Mouse (Mus musculus): ENCODE results near the gene Hoxc4. TPM values are rescaled to one million over a fixed set of nuclear protein-coding genes. Genes with fewer than 3 reads are reported as not detected.

Hoxc4 gene
- polyA plus RNA-seq, 1 experiment from 2014 or later, result not detected

DNA sequence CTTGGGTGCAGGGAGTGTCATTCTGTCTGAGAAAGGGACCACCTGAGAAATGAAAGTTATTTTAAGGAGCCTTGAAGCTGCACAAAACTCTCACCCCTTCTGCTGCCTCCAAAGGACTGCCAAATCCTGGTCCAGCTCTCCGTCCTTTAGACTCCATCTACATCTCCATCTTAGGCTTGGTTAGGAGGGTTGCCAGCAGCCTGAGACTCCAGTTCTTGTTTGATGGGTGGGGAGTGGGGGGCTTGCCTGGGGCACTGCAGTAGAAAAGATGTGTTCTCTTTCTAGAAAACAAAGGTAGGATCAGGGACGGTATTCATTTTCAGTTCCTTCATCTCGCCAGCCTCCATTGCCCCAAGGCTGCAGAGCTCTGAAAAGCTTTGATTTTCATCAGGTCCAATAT lies 21.3 kb upstream of the Hoxc4 start:
- no peak overlapping the region for H3K4me3 ChIP-seq (ENCODE audit: low read depth, low read length)

DNA sequence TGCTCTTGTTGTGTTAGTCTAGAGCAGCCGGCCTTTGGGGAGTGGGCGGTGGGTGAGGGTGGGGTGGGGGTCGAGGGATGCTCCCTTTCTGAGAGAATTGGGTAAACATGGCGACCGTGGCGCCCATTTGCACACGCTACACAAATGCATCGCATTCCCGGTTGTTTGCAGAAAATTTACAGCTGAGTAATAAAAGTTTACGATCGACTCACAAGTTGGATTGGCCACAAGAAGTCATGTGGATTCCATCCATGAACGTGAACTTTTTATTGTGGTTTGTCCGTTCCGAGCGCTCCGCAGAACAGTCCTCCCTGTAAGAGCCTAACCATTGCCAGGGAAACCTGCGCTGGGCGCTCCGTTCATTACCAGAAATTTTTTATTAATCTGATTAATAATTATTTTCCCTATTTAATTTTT lies 20.8 kb upstream of the Hoxc4 start, which contains the start of gene Hoxc6:
Hoxc6 (plus strand) TSS at position 319 of the 417 bp plus-strand sequence.
- H3K27me3 ChIP-seq (ENCODE audit: control insufficient read depth, insufficient read depth, low read depth, low read length), result peaks cover 85% of the 10 kb centered on the region
- ATAC-seq, result no peak
- 1% methylated on average over 19 of the region's 19 CpGs for WGBS
- peak within 1 kb of the TSS; percentile 55 for H3K4me2 ChIP-seq (ENCODE audit: low read length)
- H3K27ac ChIP-seq (ENCODE audit: low read length), result no peak within 1 kb of the TSS
- no peaks in the 10 kb centered on the region for H3K9me3 ChIP-seq (replicated peaks; ENCODE audit: control insufficient read depth, low read length, poor library complexity, severe bottlenecking)
- peak within 1 kb of the TSS; percentile 31 for H3K4me3 ChIP-seq (ENCODE audit: low read depth, low read length)
- no peaks in the 10 kb centered on the region for H3K36me3 ChIP-seq (ENCODE audit: control insufficient read depth, insufficient read depth, low read length)
- peaks cover 4% of the 10 kb centered on the region; the same call in 1 of the 2 replicates for H3K4me1 ChIP-seq (ENCODE audit: control insufficient read depth, insufficient read depth, low read length)
- H3K9ac ChIP-seq (ENCODE audit: low read depth, low read length), result no peak within 1 kb of the TSS

More for the DNA sequence above, 21.3 kb upstream of the Hoxc4 start:
- peaks cover 85% of the 10 kb centered on the region for H3K27me3 ChIP-seq (ENCODE audit: control insufficient read depth, insufficient read depth, low read depth, low read length)
- H3K9me3 ChIP-seq (replicated peaks; ENCODE audit: control insufficient read depth, low read length, poor library complexity, severe bottlenecking), result no peaks in the 10 kb centered on the region
- H3K36me3 ChIP-seq (ENCODE audit: control insufficient read depth, insufficient read depth, low read length), result no peaks in the 10 kb centered on the region
- H3K9ac ChIP-seq (ENCODE audit: low read depth, low read length), result no peak overlapping the region
- WGBS, result 2% methylated on average over 3 of the region's 3 CpGs
- H3K27ac ChIP-seq (ENCODE audit: low read length), result no peak overlapping the region
- no peak overlapping the region for H3K4me2 ChIP-seq (ENCODE audit: low read length)
- H3K4me1 ChIP-seq (ENCODE audit: control insufficient read depth, insufficient read depth, low read length), result peaks cover 4% of the 10 kb centered on the region; the same call in 1 of the 2 replicates
- no peak for ATAC-seq

DNA sequence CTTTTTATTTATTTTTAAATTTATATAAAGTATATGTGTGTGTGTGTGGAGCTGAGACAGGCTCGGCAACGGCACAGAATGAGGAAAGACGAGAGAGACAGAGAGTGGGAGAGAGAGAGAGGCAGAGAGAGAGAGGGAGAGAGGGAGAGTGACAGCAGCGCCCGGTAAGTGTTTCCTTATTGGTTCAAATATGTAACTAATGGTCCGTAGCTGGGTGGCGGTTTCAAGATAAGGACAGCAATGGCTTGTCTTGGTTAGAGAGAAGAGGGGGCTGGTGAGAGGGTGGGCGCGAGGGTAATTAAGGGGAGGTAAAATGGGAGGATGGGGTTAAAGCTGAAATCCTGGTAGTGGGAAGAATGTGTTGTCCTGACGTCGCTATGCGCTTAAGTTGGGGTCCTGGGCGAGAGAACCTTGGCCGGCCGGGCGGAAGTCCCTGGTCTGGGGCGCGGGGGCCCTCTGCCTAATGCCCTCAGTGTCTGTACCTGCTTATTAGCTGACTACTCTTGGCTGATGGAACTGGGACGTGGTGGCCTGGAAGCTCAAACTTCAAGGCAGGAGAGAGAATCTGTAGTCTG lies 20.0 kb upstream of the Hoxc4 start:
- ATAC-seq, result no peak
- no peaks in the 10 kb centered on the region for H3K9me3 ChIP-seq (replicated peaks; ENCODE audit: control insufficient read depth, low read length, poor library complexity, severe bottlenecking)

DNA sequence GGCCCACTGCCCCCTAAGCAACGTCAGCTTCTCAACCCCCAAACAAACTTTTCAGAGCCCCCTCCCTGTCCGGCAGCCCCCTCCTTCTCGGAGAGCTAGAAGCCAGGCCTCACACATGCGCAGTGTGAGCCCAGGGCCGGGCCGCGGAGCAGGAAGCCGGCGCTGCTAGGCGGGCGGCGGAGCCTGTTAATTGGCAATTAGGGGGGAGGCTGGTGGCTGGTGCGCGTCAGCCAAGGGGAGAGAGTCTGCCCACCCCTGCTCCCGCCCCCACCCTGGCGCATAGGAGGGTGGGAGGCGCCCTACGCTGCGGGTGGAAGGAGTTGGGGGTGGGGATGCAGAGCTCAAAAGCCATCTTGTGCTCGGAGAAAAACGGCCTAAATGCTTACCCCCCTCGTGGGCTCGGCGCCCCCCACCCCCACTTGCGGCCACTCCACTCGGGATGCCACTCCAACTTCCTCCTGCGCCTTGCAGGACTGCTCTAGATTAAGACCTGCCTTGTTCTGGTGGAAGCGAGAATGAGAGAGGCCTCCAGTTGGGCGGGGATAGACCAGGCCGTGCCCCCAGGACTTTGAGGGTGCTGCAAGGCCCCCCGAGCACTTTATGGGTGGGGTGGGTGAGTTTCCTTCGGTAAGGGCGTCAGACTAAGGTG lies 19.4 kb upstream of the Hoxc4 start:
- ATAC-seq, result no peak
- H3K4me2 ChIP-seq (ENCODE audit: low read length), result peak overlapping the region; percentile 55
- no peak overlapping the region for H3K27ac ChIP-seq (ENCODE audit: low read length)
- under 1% methylated on average over 33 of the region's 33 CpGs for WGBS
- peaks cover 91% of the 10 kb centered on the region for H3K27me3 ChIP-seq (ENCODE audit: control insufficient read depth, insufficient read depth, low read depth, low read length)
- H3K9me3 ChIP-seq (replicated peaks; ENCODE audit: control insufficient read depth, low read length, poor library complexity, severe bottlenecking), result no peaks in the 10 kb centered on the region
- no peaks in the 10 kb centered on the region for H3K36me3 ChIP-seq (ENCODE audit: control insufficient read depth, insufficient read depth, low read length)
- peaks cover 4% of the 10 kb centered on the region; the same call in 1 of the 2 replicates for H3K4me1 ChIP-seq (ENCODE audit: control insufficient read depth, insufficient read depth, low read length)
- H3K4me3 ChIP-seq (ENCODE audit: low read depth, low read length), result peak overlapping the region; percentile 31
- no peak overlapping the region for H3K9ac ChIP-seq (ENCODE audit: low read depth, low read length)

More for the DNA sequence above, 20.0 kb upstream of the Hoxc4 start:
- Histone ChIP-seq H3K9ac (ENCODE audit: low read depth, low read length) (no peak overlapping the region), H3K27ac (ENCODE audit: low read length) (no peak overlapping the region), H3K27me3 (ENCODE audit: control insufficient read depth, insufficient read depth, low read depth, low read length) (peaks cover 86% of the 10 kb centered on the region), H3K4me1 (ENCODE audit: control insufficient read depth, insufficient read depth, low read length) (peaks cover 4% of the 10 kb centered on the region; the same call in 1 of the 2 replicates), H3K4me3 (ENCODE audit: low read depth, low read length) (peak overlapping the region; percentile 31), H3K36me3 (ENCODE audit: control insufficient read depth, insufficient read depth, low read length) (no peaks in the 10 kb centered on the region), H3K4me2 (ENCODE audit: low read length) (peak overlapping the region; percentile 55; the same call in 1 of the 2 replicates)
- WGBS, result 0% methylated on average over 19 of the region's 19 CpGs

DNA sequence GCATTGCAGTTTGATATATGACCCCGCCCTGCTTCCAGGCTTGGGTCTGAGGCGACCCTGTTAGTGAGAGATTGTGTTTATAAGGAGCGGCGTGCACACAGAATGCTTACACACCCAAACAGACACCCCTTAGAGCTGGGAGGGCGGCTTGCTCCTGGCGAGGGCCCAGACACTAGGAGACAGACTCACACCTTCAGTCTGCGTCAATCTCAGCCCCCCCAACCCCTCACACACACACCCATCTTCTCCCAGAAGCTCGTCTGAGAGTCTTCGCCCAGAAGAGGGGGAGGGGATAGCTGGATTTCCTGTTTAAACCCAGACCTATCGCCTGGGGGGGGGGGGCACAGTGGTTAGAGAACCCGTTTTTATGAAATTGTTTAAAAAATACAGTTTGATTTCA lies 18.8 kb upstream of the Hoxc4 start:
- peaks cover 92% of the 10 kb centered on the region for H3K27me3 ChIP-seq (ENCODE audit: control insufficient read depth, insufficient read depth, low read depth, low read length)
- H3K27ac ChIP-seq (ENCODE audit: low read length), result no peak overlapping the region
- peaks cover 4% of the 10 kb centered on the region; the same call in 1 of the 2 replicates for H3K4me1 ChIP-seq (ENCODE audit: control insufficient read depth, insufficient read depth, low read length)
- H3K9ac ChIP-seq (ENCODE audit: low read depth, low read length), result no peak overlapping the region
- no peak overlapping the region for H3K4me2 ChIP-seq (ENCODE audit: low read length)
- ATAC-seq, result no peak
- H3K36me3 ChIP-seq (ENCODE audit: control insufficient read depth, insufficient read depth, low read length), result no peaks in the 10 kb centered on the region
- H3K9me3 ChIP-seq (replicated peaks; ENCODE audit: control insufficient read depth, low read length, poor library complexity, severe bottlenecking), result no peaks in the 10 kb centered on the region
- 3% methylated on average over 11 of the region's 11 CpGs for WGBS
- H3K4me3 ChIP-seq (ENCODE audit: low read depth, low read length), result no peak overlapping the region

DNA sequence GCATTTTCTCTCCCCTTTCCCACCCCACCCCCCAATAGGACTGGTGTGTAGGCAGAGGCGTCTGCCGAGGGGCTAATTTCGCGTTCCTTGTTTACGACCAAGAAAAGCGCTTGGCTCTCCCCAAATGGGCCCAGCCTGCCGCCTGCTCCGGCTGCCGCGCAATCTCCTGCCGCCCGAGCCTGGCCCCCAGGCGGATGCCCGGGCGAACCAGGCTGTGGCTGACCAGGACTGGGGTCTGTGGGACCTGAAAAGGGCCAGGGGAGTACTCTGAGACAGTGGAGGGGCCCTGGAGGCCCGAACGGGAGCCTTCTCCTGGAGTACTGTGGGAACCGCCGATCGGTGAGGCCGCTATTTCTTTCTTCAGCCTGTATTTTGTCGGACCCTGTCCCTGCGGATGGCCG lies 18.2 kb upstream of the Hoxc4 start:
- H3K27ac ChIP-seq (ENCODE audit: low read length), result no peak overlapping the region
- H3K9ac ChIP-seq (ENCODE audit: low read depth, low read length), result no peak overlapping the region
- no peak overlapping the region for H3K4me2 ChIP-seq (ENCODE audit: low read length)
- peaks cover 4% of the 10 kb centered on the region; the same call in 1 of the 2 replicates for H3K4me1 ChIP-seq (ENCODE audit: control insufficient read depth, insufficient read depth, low read length)
- WGBS, result 3% methylated on average over 24 of the region's 24 CpGs
- ATAC-seq, result no peak
- peaks cover 90% of the 10 kb centered on the region for H3K27me3 ChIP-seq (ENCODE audit: control insufficient read depth, insufficient read depth, low read depth, low read length)
- no peaks in the 10 kb centered on the region for H3K9me3 ChIP-seq (replicated peaks; ENCODE audit: control insufficient read depth, low read length, poor library complexity, severe bottlenecking)
- no peak overlapping the region for H3K4me3 ChIP-seq (ENCODE audit: low read depth, low read length)
- no peaks in the 10 kb centered on the region for H3K36me3 ChIP-seq (ENCODE audit: control insufficient read depth, insufficient read depth, low read length)

DNA sequence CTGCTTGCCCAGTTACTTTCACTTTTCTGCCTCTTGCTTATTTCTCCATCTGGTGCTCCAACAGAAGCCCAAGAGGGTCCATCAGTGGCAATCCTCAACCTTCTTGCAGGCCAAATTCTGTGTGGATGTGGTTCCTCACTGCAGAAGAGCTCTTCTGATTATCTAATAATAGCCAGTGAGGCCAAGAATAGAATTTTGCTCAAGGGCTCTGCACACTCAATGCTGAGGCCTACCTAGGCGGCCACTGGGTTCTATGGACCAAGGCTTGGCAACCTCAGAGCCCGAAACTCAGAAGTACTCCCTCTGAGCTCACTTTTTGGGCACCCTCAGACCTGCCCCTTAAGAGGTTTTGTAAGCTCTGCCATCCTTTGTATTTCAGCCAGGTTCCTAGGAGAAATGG lies 17.4 kb upstream of the Hoxc4 start:
- H3K27me3 ChIP-seq (ENCODE audit: control insufficient read depth, insufficient read depth, low read depth, low read length), result peaks cover 90% of the 10 kb centered on the region
- no peak overlapping the region for H3K9ac ChIP-seq (ENCODE audit: low read depth, low read length)
- H3K27ac ChIP-seq (ENCODE audit: low read length), result no peak overlapping the region
- H3K36me3 ChIP-seq (ENCODE audit: control insufficient read depth, insufficient read depth, low read length), result no peaks in the 10 kb centered on the region
- H3K4me1 ChIP-seq (ENCODE audit: control insufficient read depth, insufficient read depth, low read length), result peaks cover 4% of the 10 kb centered on the region; the same call in 1 of the 2 replicates
- H3K9me3 ChIP-seq (replicated peaks; ENCODE audit: control insufficient read depth, low read length, poor library complexity, severe bottlenecking), result no peaks in the 10 kb centered on the region
- ATAC-seq, result no peak
- 8% methylated on average over 2 of the region's 2 CpGs for WGBS
- no peak overlapping the region for H3K4me2 ChIP-seq (ENCODE audit: low read length)
- no peak overlapping the region for H3K4me3 ChIP-seq (ENCODE audit: low read depth, low read length)

DNA sequence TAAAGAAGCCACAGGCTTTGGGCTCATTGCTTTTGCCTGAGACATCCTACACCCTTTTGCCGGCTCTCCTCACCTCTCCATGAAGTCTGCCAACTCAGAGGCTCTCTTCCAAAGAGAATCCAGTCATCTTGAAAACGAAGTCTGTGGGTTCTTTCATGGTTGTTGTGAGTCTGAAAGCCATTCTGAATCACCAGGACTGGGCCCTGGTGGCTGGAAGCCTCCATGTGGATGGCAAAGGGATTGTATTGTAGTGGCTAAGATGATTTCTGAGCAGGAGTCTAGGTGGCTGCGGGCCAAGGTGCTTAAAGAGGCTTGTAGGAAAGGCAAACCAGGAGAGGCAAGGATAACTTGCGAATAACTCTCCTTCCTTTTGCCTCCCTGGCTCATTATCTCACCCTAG lies 16.6 kb upstream of the Hoxc4 start:
- H3K4me1 ChIP-seq (ENCODE audit: control insufficient read depth, insufficient read depth, low read length), result peaks cover 4% of the 10 kb centered on the region; the same call in 1 of the 2 replicates

DNA sequence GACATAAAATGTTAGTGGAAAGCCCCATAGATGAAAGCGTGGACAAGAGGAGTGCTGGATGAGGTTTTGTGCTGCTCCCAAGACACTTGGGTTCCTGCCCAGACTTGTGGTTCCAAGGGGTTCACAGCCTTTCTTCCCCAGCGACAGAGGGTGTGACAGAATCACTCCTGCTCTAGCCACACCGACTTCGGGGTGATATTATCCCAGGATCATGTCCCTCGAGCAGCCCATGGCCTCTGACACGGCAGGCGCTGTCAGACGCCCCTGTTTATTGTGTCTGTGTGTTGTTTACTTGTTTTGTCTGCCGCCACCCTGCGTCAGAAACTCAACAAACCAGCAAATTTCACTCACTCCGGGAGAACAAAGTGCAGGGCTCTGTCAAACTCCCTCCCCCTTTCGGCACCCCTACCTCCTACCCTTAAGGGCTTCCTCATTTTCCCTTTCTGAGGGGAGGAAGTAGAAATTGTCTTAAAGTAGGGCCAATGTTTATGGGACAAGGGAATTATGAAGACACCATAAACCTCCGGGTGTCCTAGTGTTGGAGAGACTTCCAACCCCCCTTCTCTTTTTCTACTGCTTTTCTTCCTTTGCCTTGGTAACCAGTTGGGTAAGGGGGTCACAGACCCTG lies 15.8 kb upstream of the Hoxc4 start:
- H3K9ac ChIP-seq (ENCODE audit: low read depth, low read length), result no peak overlapping the region
- no peaks in the 10 kb centered on the region for H3K36me3 ChIP-seq (ENCODE audit: control insufficient read depth, insufficient read depth, low read length)
- WGBS, result 1% methylated on average over 12 of the region's 13 CpGs
- no peaks in the 10 kb centered on the region for H3K9me3 ChIP-seq (replicated peaks; ENCODE audit: control insufficient read depth, low read length, poor library complexity, severe bottlenecking)
- H3K27ac ChIP-seq (ENCODE audit: low read length), result no peak overlapping the region
- no peak overlapping the region for H3K4me2 ChIP-seq (ENCODE audit: low read length)
- H3K27me3 ChIP-seq (ENCODE audit: control insufficient read depth, insufficient read depth, low read depth, low read length), result peaks cover 93% of the 10 kb centered on the region
- no peak overlapping the region for H3K4me3 ChIP-seq (ENCODE audit: low read depth, low read length)
- peaks cover 4% of the 10 kb centered on the region; the same call in 1 of the 2 replicates for H3K4me1 ChIP-seq (ENCODE audit: control insufficient read depth, insufficient read depth, low read length)
- ATAC-seq, result no peak

More for the DNA sequence above, 16.6 kb upstream of the Hoxc4 start:
- H3K4me3 ChIP-seq (ENCODE audit: low read depth, low read length), result no peak overlapping the region
- no peaks in the 10 kb centered on the region for H3K36me3 ChIP-seq (ENCODE audit: control insufficient read depth, insufficient read depth, low read length)
- no peak overlapping the region for H3K4me2 ChIP-seq (ENCODE audit: low read length)
- no peak for ATAC-seq
- no peak overlapping the region for H3K27ac ChIP-seq (ENCODE audit: low read length)
- H3K27me3 ChIP-seq (ENCODE audit: control insufficient read depth, insufficient read depth, low read depth, low read length), result peaks cover 91% of the 10 kb centered on the region
- 4% methylated on average over 4 of the region's 4 CpGs for WGBS
- H3K9ac ChIP-seq (ENCODE audit: low read depth, low read length), result no peak overlapping the region
- no peaks in the 10 kb centered on the region for H3K9me3 ChIP-seq (replicated peaks; ENCODE audit: control insufficient read depth, low read length, poor library complexity, severe bottlenecking)
